30 mouse cellular contexts compared by ENCODE assay signal in the genomic region with DNA sequence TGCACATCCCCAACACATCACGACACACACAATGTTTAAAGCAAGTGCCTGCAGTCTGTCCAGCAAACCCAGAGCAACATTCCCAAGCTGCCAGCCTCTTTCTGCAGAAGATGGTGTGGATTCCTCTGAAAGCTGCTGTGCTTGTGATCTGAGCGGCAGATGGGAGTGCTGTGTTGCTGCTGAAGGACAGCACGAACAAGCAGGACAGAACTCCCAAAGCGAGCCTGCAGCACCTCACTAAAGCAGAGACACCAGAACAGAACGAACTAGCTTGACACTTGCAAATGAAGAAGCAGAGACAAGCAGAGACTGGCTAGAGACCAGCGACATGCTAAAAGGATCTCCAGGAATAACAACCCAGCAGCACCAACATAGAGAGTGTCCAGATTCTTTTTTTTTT. TPM values are rescaled to one million over a fixed set of nuclear protein-coding genes. Genes with fewer than 3 reads are reported as not detected.
DNase-seq lines count a peak whose midpoint lies in the region; ATAC-seq and TF ChIP-seq lines count a peak whose summit lies in the region.
"Had no signal": no experiment of that assay in that cellular context is flagged by ENCODE, and none has a peak within 500 bp of the region (broad histone marks: within the 10 kb centered on the region; RNA-seq: fewer than 3 reads in every experiment).

No protein-coding gene starts in this region.

- intact Hi-C loops in left cerebral cortex, adult 2 months (cut with DNase I), result no loop called here
- intact Hi-C loops in left cerebral cortex, postnatal 4 days (cut with DNase I), result no loop called here

- peak; percentile 60 for ATAC-seq in frontal cortex, adult (ENCODE audit: low TSS enrichment)
- ATAC-seq: activated CD4-positive, CD25-positive, alpha-beta regulatory T cell, adult 4 months; CD4-positive, CD25-positive, alpha-beta regulatory T cell, adult 4 months; forebrain, embryonic 14.5 days; forebrain, embryonic 16.5 days; Patski had no signal

- no peak overlapping the region for H3K4me3 ChIP-seq in left cerebral cortex, adult 2 months
- H3K4me3 ChIP-seq: embryonic facial prominence, embryonic 12.5 days; erythroblast, embryonic 14.5 days; forebrain, embryonic 10.5 days; forebrain, embryonic 12.5 days had no signal

- H3K27ac ChIP-seq in left cerebral cortex, adult 2 months, result peak overlapping the region; percentile 28; the same call in 1 of the 2 replicates
- H3K27ac ChIP-seq: embryonic facial prominence, embryonic 12.5 days; forebrain, embryonic 10.5 days; forebrain, embryonic 12.5 days had no signal

- TF ChIP-seq CTCF in left cerebral cortex, adult 2 months (IDR thresholded peaks at IDR 0.05), result no peak

- peak; percentile 5 to 8 for DNase-seq in cerebellum, postnatal 25 days
- no peak for DNase-seq in cerebellum, postnatal 10 days
- DNase-seq in frontal cortex, postnatal 25 days (ENCODE audit: low spot score in 2 of 2), result no peak
- no peak for DNase-seq in left cerebral cortex, adult 2 months (ENCODE audit: extremely low spot score in 1 of 2, low spot score in 2 of 2)
- DNase-seq in left cerebral cortex, postnatal 4 days, result no peak
- DNase-seq in right cerebral cortex, adult 18-20 months, result peak; percentile 60
- no peak for DNase-seq in right cerebral cortex, postnatal 25 days
- DNase-seq: adrenal gland, adult 8-10 months; adrenal gland, postnatal 14 days; adrenal gland, postnatal 36 days; B cell, adult 2 months; cerebellum, adult 11 months; cerebellum, adult 18-20 months; cerebellum, adult 8-10 months; cerebellum, adult 9-11 months; cerebellum, postnatal 36 days; embryo, embryonic 11 days had no signal

RNA-seq across cellular contexts. Expression of a gene that starts 42.9 kb away (rescaled TPM):
- under 1 TPM in 1 of 2 experiments, not detected in 1; 0.48 TPM for total RNA-seq in left cerebral cortex, adult 2 months (2021)
- total RNA-seq in left cerebral cortex, postnatal 4 days (2021), result 1 to 10 TPM; 2.8 to 5.8 TPM
- total RNA-seq: adrenal gland, postnatal 14 days; CH12.LX; common myeloid progenitor, adult 5-6 weeks; G1E had no signal

RNA-seq across cellular contexts. Expression of a gene that starts 48.8 kb away (rescaled TPM):
- 100 to 1,000 TPM; 219 to 228 TPM for total RNA-seq in left cerebral cortex, adult 2 months (2021)
- total RNA-seq in left cerebral cortex, postnatal 4 days (2021), result 10 to 100 TPM; 90.2 to 90.3 TPM

Comparison
In these comparisons a context has a peak if more than half of its experiments do, and no peak if none do; other contexts are left out.
1. DNase-seq: peak in cerebellum, postnatal 25 days (2 of 2) and right cerebral cortex, adult 18-20 months (single experiment); none in cerebellum, postnatal 10 days (0 of 2), frontal cortex, postnatal 25 days (0 of 2), left cerebral cortex, adult 2 months (0 of 2), left cerebral cortex, postnatal 4 days (single experiment) and right cerebral cortex, postnatal 25 days (single experiment).